In the genomic region with DNA sequence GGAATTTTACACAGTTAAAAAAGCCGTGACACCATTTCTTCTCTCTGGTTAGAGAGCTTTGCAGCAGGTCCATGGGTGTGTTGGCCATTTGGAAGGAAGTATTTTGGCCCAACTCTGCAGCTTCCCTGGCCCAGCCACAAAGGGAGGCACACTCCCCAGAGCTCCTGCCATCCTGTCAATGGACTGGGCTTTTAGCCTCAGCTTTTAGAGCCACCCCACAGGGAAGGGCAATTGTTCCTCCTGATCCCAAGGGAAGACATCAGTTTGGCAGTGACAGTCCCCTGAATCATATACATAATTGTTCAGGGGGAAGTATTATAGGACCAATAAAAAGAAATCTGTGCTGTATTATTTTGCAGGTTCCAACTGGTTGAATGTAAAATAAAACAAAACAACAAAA, we compare ENCODE assay signal across 21 mouse cellular contexts.
"Had no signal": no experiment of that assay in that cellular context is flagged by ENCODE, and none has a peak within 500 bp of the region (broad histone marks: within the 10 kb centered on the region; RNA-seq: fewer than 3 reads in every experiment).

No protein-coding gene starts in this region.

- H3K4me2 ChIP-seq: limb, embryonic 12.5 days; limb, embryonic 15.5 days; liver, embryonic 11.5 days; lung, embryonic 14.5 days; neural tube, embryonic 13.5 days; stomach, embryonic 15.5 days had no signal

- H3K27ac ChIP-seq: kidney, postnatal 0 days; layer of hippocampus, adult 2 months; limb, embryonic 12.5 days; limb, embryonic 15.5 days; liver, embryonic 14.5 days; macrophage; neural tube, embryonic 13.5 days; stomach, embryonic 15.5 days had no signal

- H3K36me3 ChIP-seq: limb, embryonic 12.5 days; limb, embryonic 15.5 days; neural tube, embryonic 13.5 days; stomach, embryonic 15.5 days had no signal

- H3K9ac ChIP-seq: limb, embryonic 12.5 days; limb, embryonic 15.5 days; liver, embryonic 14.5 days; liver, postnatal 0 days; lung, embryonic 14.5 days; neural tube, embryonic 13.5 days; stomach, embryonic 15.5 days had no signal

- H3K27me3 ChIP-seq: limb, embryonic 12.5 days; limb, embryonic 15.5 days; neural tube, embryonic 13.5 days; stomach, embryonic 15.5 days had no signal

- ATAC-seq: liver, postnatal 0 days; lung, postnatal 0 days; midbrain, embryonic 16.5 days had no signal

- H3K4me1 ChIP-seq: limb, embryonic 15.5 days; stomach, embryonic 15.5 days had no signal

- H3K4me3 ChIP-seq: layer of hippocampus, adult 2 months; limb, embryonic 12.5 days; limb, embryonic 15.5 days; myocyte; neural tube, embryonic 13.5 days; stomach, embryonic 15.5 days had no signal

- H3K9me3 ChIP-seq: limb, embryonic 12.5 days; limb, embryonic 15.5 days; neural tube, embryonic 13.5 days; stomach, embryonic 15.5 days had no signal

- DNase-seq: kidney, adult 2 months; kidney, postnatal 25 days; layer of hippocampus, adult 9-11 months; liver, postnatal 0 days; lung, embryonic 14.5 days; retina, postnatal 1 day; right cerebral cortex, postnatal 25 days; spleen, adult 18-20 months; thymus, postnatal 25 days had no signal
